Mouse (Mus musculus): Measurements from ENCODE around the gene Kng1.
"Not testable (repeated sequence)": the region's sequence is repeated elsewhere in the genome, so short reads cannot be mapped to it uniquely, and the experiment has no call there.

Kng1 gene

DNA sequence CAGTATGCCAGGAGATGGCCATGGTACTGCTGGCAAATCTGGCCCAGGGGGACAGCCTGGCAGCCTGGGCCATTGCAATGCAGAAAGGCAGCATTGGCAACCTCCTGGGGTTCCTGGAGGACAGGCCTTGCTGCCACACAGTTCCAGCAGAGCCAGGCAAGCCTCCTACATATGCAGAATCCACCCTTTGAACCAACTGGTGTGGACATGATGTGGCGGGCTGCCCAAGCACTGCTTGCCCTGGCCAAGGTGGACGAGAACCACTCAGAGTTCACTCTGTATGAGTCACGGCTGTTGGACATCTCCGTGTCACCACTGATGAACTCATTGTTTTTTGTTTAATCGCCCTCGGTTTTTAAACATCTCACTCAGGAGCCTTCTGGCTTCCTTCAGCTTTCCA, 36.5 kb downstream of the Kng1 start:
- no peak for DNase-seq (ENCODE audit: low read depth, low spot score)

DNA sequence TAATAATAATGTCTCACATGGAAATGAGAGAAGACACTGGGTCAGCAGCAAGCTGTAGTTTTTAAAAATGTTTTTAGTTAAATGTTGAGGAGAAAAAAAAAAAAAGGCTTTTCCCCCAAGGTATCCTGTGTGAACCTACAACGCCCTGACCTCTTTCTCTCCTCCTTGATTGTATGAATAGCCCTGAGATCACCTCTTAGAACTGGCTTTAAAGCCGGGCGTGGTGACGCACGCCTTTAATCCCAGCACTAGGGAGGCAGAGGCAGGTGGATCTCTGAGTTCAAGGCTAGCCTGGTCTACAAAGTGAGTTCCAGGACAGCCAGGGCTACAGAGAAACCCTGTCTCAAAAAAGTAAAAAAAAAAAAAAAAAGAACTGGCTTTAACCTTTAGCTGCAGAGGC, 37.9 kb downstream of the Kng1 start:
- peak; percentile 61 for DNase-seq (ENCODE audit: low read depth, low spot score)

DNA sequence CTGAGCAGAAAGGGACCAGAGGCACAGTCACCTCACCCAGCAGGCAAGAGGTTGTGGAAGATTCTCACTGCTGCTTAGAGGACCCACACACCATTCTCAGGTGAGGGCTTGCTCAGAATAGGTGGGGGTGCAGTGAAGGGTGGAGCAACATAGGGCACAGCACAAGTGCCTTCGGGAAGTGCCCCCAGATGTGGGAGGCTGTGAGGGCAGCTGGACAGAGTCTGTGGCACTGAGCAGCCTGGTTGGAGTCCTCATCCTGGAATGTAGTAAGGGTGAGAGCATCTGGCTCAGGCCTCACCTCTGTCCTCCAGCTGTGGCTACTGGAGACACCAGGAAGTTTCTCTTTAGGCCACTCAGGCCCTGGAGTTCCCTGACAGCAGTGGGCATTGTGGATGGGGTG, 39.2 kb downstream of the Kng1 start:
- not testable (repeated sequence) for DNase-seq (ENCODE audit: low read depth, low spot score)

DNA sequence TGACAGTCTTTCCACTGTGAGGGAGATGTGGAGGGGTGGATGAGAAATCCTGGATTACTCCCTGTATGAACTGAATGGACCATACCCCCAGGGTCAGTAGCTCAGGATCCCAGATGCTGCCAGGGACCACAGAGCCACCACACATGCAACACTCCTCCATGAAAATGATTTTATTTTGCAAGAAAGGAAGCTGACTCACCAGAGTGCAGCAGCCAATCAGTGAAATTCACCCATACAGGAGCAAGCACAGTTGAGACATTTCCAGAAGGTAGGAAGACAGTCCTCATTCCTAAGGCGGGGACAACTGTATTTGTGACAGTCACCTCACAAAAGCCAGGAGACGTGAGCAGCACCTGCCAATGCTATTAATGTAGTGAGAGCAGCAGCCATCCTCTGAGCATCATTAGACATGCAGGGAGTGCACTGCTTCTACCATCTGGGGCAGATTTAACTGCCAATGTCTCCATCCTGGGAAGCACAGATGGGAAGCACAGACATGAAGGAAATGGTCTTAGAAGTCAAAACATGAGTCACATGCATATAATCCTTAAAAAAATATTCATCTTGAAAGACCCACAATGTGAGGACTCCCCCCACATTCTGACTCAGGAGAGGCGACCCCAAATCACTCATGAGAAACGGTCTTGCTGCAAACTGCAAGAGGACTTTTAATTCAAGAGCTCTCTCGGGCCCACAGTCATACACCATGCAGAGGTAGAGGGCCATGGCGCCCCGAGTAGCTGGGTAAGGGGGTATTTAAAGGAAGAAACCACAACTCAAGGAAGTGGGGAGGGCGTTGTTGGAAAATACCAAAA, 39.8 kb downstream of the Kng1 start:
- DNase-seq (ENCODE audit: low read depth, low spot score), result peak; percentile 58

DNA sequence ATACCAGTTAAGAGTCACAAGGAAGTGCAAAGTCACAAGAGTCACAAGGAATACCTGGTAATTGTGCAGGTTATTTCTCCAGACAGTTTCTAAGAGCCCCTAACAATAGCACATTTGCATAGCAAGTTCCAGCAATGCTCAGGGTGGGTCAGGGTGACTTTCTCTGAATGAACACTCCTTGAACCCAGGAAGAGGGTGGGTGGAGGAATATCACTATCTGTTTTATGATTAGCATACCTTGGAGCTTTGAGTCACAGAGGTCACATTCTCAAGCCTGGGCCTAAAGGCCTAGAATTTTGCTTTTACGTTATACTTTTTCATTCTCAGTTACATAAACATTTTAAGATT, 40.4 kb downstream of the Kng1 start:
- DNase-seq (ENCODE audit: low read depth, low spot score), result peak; percentile 92

DNA sequence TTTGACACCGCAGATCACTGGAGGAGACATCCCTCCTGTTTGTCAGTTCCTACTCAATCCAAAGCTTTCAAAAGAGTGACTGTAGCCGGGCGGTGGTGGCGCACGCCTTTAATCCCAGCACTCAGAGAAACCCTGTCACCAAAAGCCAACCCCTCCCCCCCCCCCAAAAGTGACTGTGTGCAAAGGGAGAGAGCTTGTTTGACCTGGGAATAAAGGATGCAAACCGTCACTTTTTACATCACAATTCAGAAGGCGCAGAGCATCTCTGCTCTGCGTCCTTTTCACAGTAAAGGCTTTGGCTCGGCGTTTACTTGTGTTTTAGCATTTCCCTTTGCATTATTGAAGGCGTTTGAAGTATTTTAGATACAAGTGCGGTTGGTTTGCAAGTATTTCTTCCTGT, 42.0 kb downstream of the Kng1 start:
- peak; percentile 97 for DNase-seq (ENCODE audit: low read depth, low spot score)

DNA sequence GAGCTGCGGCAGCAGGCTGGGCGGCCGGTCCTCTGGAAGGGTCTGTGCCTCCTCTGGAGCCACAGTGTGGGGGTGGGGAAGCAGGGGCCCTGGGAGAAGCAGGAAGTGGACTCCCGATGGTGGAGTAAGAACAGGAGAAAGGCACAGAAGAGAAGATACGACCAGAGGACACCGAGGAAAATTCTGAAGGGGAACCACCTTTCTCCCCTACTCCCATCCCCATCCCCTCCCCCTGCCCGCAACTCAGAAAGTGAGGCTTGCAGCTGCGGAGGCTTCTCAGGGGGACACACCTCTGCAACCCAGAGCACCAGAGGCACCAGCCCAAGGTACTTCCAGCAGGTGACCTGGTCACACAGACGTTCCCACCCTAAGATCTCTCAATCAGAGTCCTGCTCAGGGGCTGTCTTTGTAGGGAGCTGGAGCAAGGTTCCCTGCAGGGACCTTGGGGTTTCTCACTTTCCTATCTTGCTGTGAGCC, 42.5 kb downstream of the Kng1 start:
- DNase-seq (ENCODE audit: low read depth, low spot score), result peak; percentile 91

DNA sequence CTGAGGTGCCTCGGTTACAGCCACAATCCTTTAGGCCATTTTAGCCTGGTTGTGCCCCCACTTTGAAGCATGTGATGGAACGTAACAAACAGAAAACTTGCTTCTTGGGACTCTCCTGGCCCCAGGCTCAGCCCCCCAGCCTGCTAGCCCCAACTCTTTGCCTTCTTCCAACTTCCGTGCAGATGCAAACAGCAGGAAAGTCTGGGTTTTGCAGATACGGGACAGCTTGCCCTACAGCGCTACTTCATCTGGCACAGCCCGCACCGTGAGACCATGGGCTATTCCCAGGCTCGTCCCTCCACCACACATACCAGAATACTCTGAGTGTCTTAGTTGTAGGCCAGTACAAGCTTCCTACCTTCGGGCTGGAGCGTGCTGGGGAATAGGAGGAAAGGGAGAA, 42.9 kb downstream of the Kng1 start:
- DNase-seq (ENCODE audit: low read depth, low spot score), result no peak

DNA sequence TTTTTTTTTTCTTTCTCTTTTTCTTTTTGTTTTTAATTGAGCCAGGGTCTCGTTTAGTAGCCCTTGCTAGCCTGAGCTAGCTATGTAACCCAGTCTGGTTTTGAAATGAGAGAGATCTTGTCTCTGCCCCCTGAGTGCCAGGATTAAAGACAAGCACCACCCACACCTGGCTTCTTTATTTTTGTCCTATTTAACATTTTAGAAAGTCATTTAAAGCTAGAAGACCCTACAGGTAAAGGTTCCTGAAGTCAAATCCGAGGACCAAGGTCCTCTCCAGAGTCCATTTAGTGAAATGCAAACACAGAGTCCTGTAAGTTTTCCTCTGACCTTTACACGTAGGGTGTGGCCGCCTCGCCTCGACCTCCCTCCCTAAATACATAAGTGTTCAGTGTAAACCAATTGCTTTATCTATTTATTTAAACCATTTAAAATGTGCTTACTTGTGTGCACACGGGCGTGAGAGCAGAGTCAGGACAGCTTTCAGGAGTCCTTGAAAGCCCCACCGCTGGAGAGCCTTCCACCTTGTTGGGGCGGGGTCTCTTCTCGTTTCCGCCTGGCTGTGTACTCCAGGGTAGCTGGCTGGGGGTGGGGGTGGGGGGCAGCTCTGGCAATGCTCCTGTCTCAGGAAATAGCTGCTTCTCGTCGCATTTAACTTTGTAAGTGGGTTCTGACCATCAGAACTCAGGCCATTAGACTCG, 44.8 kb downstream of the Kng1 start:
- DNase-seq (ENCODE audit: low read depth, low spot score), result peak; percentile 95

DNA sequence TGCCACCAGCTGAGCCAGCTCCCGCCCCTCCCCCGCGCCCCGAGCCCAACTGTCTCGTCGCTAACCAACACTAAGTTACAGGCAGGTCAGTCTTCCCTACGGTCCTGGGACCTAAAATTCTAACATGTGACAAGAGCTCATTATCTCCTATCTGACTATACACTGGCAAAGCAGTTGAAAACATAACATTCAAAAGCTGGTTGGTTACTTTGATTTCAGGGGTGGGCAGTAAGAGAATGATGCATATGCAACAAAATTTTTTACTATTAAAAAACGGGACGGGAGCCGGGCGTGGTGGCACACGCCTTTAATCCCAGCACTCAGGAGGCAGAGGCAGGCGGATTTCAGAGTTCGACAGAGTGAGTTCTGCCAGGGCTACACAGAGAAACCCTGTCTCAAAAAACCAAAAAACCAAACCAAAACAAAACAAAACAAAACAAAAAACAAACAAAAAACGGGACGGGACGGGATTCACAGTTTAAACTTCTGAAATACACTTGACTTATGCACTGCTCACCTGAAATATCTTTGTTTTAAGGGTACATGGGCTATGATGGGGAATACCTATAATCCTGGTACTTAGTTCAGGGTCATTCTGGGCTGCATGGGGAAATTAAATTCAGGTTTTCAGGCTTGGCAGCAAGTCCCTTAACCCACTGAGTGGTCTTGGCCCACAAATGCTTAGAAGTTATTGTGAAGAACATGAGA, 45.5 kb downstream of the Kng1 start:
- no peak for DNase-seq (ENCODE audit: low read depth, low spot score)

DNA sequence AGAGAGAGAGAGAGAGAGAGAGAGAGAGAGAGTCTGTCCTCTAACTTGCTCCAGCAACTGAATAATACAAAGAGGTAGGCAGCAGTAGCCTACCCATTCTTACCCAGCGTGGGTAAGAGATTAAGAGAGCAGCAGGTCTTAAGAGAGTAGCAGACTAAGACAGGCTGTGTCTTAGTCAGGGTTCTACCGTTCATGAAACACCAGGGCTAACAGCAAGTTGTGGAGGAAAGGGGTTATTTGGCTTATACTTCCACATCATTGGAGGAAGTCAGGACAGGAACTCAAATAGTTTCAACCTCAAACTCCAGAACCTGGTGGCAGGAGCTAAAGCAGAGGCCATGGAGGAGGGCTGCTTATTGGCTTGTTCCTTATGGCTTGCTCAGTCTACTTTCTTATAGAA, 46.2 kb downstream of the Kng1 start:
- no peak for DNase-seq (ENCODE audit: low read depth, low spot score)

DNA sequence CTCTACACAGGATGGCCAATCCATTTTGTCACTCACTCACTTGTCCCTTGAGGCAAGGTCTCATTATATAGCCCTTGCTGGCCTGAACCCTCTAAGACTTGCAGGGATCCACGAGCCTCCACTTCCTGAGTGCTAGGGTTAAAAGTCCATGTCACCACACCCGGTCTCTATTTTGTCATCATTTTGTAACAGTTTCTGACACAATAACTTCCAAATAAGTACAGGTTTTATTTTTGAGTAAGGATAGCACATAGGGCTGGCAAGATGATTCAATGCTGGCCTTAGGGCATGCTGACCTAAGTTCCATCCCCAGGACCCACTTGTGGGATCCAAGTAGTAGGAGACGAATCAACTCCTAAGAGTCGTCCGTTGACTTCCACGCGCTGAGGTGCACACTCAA, 48.5 kb downstream of the Kng1 start:
- DNase-seq (ENCODE audit: low read depth, low spot score), result no peak

DNA sequence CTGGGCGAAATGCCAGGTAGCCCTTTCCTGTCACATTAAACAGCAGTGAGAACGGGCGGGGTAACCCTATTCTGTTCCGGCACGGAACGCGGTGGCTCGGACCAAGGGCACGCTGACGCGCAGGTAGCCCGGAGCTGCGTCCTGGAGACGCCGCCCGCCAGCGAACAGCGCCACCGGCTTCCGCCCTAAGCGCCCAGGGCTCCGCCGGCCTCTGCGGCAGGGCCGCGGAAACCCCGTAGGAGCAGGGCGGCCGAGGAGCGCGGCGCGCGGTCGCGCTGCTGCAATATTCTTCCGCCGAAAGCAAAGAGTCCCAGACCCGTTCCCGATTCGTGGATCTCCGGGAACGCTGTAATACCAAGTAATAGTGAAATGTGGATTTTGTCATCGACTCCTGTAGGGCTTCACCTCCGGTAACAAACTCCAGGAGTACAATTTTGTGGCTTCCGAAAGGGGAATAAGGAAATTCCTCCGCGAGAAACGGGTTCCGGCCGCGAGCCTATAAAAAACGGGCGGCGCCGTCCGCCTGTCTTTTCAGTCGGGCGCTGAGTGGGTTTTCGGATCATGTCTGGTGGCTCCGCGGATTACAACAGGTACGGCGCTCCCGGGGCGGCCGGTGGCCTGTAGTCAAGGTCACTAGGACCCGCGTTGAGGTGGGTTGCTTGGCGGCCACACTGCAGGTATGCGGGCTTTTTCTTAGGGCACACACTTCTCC, 49.7 kb downstream of the Kng1 start, which contains the start of gene Eif4a2:
TSS of gene Eif4a2 (plus strand) at position 214 of the 712 bp plus-strand sequence.
- peak; percentile 98 for DNase-seq (ENCODE audit: low read depth, low spot score)

DNA sequence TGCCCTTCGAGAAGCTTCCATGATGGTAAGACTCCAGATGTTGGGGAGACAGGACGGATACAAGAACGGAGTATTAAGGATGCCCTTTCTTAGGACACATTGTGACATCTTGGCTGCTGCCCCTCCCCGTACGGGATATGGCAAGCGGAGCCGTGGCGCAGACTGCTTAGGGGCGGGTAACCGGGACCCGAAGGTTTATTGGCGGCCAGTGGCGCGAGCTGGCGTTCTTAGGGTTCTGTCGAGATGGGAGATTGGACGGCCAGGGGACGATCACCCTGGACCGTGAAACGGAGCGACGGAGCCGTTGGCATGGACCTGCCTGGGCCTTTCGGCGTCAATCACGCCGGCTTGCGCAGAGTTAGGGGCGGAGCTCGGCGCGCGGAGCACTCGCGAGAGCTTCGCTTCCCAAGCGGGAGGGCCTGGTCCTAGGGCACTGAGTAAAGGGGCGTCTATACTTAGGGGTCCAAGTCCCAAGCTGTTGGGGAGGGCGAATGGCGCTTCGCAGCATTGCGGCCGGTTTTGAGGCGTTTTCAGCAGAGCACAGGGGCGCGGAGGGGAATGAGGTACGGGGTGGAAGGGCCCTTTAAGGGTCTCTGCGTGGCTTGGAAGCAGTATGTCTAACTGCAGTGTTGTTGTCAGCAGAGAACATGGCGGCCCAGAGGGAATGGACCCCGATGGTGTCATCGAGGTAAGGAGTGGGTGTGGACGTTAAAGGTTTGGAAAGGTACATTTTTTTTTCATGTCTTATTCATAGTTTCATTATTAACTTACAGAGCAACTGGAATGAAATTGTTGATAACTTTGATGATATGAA, 50.5 kb downstream of the Kng1 start:
- DNase-seq (ENCODE audit: low read depth, low spot score), result peak; percentile 90

DNA sequence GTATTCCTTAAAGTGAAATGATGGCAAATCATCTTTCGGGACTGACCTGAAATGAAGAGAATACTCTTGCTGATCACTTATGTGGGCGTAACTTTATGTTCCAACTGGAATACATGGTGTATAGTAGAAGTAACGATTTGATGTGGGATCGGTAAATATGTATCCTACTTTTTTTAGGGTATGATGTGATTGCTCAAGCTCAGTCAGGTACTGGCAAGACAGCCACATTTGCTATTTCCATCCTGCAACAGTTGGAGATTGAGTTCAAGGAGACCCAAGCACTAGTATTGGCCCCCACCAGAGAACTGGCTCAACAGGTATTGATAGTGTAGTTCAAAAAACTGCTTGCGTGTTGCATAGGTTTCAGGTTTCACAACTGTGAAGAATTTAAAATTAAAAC, 51.3 kb downstream of the Kng1 start:
- peak; percentile 53 for DNase-seq (ENCODE audit: low read depth, low spot score)

DNA sequence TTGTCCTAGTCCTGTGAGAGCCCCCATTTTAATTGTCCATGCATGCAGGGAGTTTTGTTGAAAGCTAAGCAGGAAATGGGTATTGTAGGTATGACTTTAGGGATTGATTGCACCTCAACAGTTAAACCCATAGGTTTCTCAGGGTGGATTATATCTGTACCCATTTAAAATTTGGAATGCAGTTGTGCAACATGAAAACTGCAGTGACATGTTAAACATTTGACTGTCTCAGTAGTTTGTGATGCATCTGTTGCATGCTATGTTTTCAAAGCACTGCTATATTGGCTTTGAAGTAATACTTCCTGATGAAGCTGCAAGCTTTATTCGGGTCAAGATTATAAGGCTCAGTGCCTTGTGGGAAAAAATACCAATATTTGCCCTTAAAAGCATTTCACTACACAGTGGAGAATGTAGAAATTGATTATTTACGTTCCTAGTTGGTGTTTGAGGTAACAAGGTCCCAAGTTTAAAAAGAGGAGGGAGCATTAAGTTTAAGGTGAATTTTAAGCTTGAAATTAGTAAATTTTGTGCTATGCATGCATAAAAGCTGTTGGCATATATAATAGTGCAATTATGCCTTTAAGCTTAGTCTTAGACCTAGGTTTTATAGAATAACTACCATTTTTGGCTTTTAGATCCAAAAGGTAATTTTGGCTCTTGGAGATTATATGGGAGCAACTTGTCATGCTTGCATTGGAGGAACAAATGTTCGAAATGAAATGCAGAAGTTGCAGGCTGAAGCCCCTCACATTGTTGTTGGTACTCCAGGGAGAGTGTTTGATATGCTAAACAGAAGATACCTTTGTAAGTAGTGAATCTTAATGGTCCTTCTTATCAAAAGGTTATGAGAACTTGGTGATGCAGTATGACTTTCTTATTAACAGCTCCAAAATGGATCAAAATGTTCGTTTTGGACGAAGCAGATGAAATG, 52.0 kb downstream of the Kng1 start:
- DNase-seq (ENCODE audit: low read depth, low spot score), result peak; percentile 49

DNA sequence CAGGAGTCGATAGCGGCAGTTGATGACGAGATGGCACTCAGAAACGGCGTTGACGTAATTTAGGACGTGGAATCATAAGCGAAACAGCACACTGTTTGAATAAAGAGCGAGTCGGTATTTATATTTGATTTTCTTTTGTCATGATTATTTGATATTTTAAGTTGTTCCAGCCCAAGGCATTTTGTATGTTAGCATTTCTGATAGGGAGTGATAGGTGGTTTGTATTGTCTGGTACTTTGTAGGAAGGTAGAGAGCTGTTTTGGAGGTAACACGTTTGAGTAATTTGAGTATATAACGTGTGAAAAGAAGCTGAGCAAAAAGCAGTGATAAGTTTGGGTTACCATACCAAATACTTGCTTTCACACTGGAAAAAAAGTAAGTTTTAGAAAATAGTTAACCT, 54.7 kb downstream of the Kng1 start:
- no peak for DNase-seq (ENCODE audit: low read depth, low spot score)

DNA sequence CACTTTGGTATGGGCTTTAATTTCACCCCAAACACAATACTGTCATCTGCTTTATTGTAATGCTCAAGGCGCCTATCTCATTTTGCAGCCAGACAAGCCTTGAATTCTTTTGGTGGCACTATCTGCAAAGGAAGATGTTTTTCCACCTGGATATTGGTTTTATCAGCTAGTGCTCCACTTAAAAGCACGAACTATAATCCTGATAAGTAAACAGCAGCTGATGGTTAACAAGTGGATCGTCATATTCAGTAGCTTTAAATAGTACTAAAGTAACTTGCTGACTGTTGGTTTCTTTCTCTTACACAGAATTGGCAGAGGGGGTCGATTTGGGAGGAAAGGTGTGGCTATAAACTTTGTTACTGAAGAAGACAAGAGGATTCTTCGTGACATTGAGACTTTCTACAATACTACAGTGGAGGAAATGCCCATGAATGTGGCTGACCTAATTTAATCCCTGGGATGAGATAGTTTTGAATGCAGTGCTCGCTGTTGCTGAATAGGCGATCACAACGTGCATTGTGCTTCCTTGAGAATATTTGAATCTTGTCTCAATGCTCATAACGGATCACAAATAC, 55.3 kb downstream of the Kng1 start:
- DNase-seq (ENCODE audit: low read depth, low spot score), result peak; percentile 51

DNA sequence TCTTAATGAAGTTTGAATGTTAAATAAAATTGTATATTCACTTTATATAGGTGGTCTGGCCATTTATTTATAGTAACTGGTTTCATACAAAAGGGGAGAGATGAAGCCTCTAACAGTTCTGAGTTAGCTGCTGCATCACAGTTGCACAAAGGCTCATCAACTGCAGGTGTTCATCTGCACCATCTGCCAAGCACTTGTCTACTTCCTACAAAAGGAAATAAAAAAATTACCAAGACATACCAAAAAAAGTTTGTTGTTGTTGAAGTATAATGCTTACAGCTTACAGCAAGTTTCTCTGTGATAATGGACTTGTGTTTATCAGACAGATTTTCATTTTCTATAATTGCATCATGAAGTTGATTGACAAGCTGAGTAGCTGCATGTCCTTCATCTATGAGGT, 56.2 kb downstream of the Kng1 start:
- DNase-seq (ENCODE audit: low read depth, low spot score), result no peak

All from ZHBTc4 (cell line).